Mouse (Mus musculus) MEL (cell line): ENCODE results near the gene Atp8a2. TPM values are rescaled to one million over a fixed set of nuclear protein-coding genes. Genes with fewer than 3 reads are reported as not detected.

Experiments used
- DNase-seq: peaks from one replicate; pipeline ENCODE4 v3.0.0; 2011; ENCODE audit warnings: low read depth, low spot score
- H3K27ac ChIP-seq: 2 replicates; pipeline ENCODE4 v1.5.1; 2012; ENCODE audit warnings: low read depth, mild to moderate bottlenecking, control low read depth, low read length, moderate library complexity; ENCODE audit not compliant: control insufficient read depth
- H3K27me3 ChIP-seq, 2 experiments: fragments of 150-350 bp in 1 of 2; sonication (generic) in 1 of 2; 2 replicates each; pipeline ENCODE4 v1.6.1; 2012; ENCODE audit warnings: low read length in 2 of 2, mild to moderate bottlenecking in 2 of 2, improper control_type of control experiment in 1 of 2, moderate library complexity in 1 of 2; ENCODE audit not compliant: insufficient read depth in 2 of 2, control insufficient read depth in 1 of 2
- H3K36me3 ChIP-seq, 2 experiments: 2 replicates each; pipeline ENCODE4 v1.6.1; 2012 to 2014; ENCODE audit warnings: low read length in 2 of 2, improper control_type of control experiment in 1 of 2, inconsistent platforms in 1 of 2, mild to moderate bottlenecking in 1 of 2; ENCODE audit not compliant: insufficient read depth in 2 of 2, control insufficient read depth in 1 of 2
- H3K4me1 ChIP-seq, 2 experiments: fragments of 150-350 bp in 1 of 2; sonication (generic) in 1 of 2; 2 replicates each; pipeline ENCODE4 v1.6.1; 2012; ENCODE audit warnings: low read length in 2 of 2, improper control_type of control experiment in 1 of 2, mild to moderate bottlenecking in 1 of 2; ENCODE audit not compliant: insufficient read depth in 2 of 2, control insufficient read depth in 1 of 2
- H3K4me3 ChIP-seq, 2 experiments: fragments of 150-350 bp in 1 of 2; sonication (generic) in 1 of 2; 2 replicates each; pipeline ENCODE4 v1.5.1; 2012; ENCODE audit warnings: low read depth in 2 of 2, low read length in 2 of 2, mild to moderate bottlenecking in 2 of 2, moderate library complexity in 2 of 2, control low read depth in 1 of 2, improper control_type of control experiment in 1 of 2; ENCODE audit not compliant: control insufficient read depth in 1 of 2, insufficient read depth in 1 of 2
- H3K79me2 ChIP-seq: 2 replicates; pipeline ENCODE4 v1.6.1; 2012; ENCODE audit warnings: mild to moderate bottlenecking, low read length, moderate library complexity; ENCODE audit not compliant: control insufficient read depth, poor library complexity, insufficient read depth
- H3K9ac ChIP-seq: 2 replicates; pipeline ENCODE4 v1.6.1; 2012; ENCODE audit warnings: low read depth, mild to moderate bottlenecking, control low read depth, low read length, moderate library complexity; ENCODE audit not compliant: control insufficient read depth, poor library complexity, severe bottlenecking
- H3K9me3 ChIP-seq: fragments of 150-350 bp; sonication (generic); replicated peaks from 2 replicates; pipeline ENCODE4 v1.6.1; 2012; ENCODE audit warnings: mild to moderate bottlenecking, low read length, improper control_type of control experiment, moderate library complexity; ENCODE audit not compliant: insufficient read depth
- BHLHE40 ChIP-seq: IDR thresholded peaks from 2 replicates; pipeline ENCODE4 v1.6.1; 2012; ENCODE audit warnings: low read depth, mild to moderate bottlenecking, inconsistent platforms, low read length, improper control_type of control experiment, borderline replicate concordance
- CHD2 ChIP-seq: IDR thresholded peaks from 2 replicates; pipeline ENCODE4 v1.6.1; 2011; ENCODE audit warnings: low read length, improper control_type of control experiment
- CTCF ChIP-seq, 3 experiments: IDR thresholded peaks in 2 of 3; conservative IDR thresholded peaks in 1 of 3; 2 replicates each; pipeline ENCODE4 v1.5.1; 2011 to 2012; ENCODE audit warnings: low read length in 3 of 3, low read depth in 2 of 3, mild to moderate bottlenecking in 2 of 3, improper control_type of control experiment in 1 of 3, inconsistent platforms in 1 of 3, mixed read lengths in 1 of 3, moderate library complexity in 1 of 3; ENCODE audit not compliant: control insufficient read depth in 1 of 3, insufficient read depth in 1 of 3, poor library complexity in 1 of 3, severe bottlenecking in 1 of 3
- EP300 ChIP-seq, 2 experiments: IDR thresholded peaks; 2 replicates each; pipeline ENCODE4 v1.6.1; 2011; ENCODE audit warnings: improper control_type of control experiment in 2 of 2, low read length in 2 of 2, low read depth in 1 of 2, mild to moderate bottlenecking in 1 of 2
- ETS1 ChIP-seq: IDR thresholded peaks from 2 replicates; pipeline ENCODE4 v1.6.1; 2012; ENCODE audit warnings: low read depth, mild to moderate bottlenecking, inconsistent platforms, low read length, improper control_type of control experiment, moderate library complexity
- GATA1 ChIP-seq: IDR thresholded peaks from 2 replicates; pipeline ENCODE4 v1.6.1; 2011; ENCODE audit warnings: low read depth, low read length, improper control_type of control experiment
- HCFC1 ChIP-seq: IDR thresholded peaks from 2 replicates; pipeline ENCODE4 v1.6.1; 2012; ENCODE audit warnings: low read depth, mild to moderate bottlenecking, inconsistent platforms, low read length, improper control_type of control experiment, moderate library complexity
- MYC ChIP-seq: IDR thresholded peaks from 2 replicates; pipeline ENCODE4 v1.6.1; 2011; ENCODE audit warnings: low read depth, mild to moderate bottlenecking, low read length, improper control_type of control experiment, moderate library complexity
- NELFE ChIP-seq: IDR thresholded peaks from 2 replicates; pipeline ENCODE4 v1.6.1; 2011; ENCODE audit warnings: low read depth, low read length, improper control_type of control experiment
- NRF1 ChIP-seq: IDR thresholded peaks from 2 replicates; pipeline ENCODE4 v1.6.1; 2014; ENCODE audit warnings: low read depth, mild to moderate bottlenecking, inconsistent platforms, low read length, improper control_type of control experiment, moderate library complexity; ENCODE audit not compliant: poor library complexity, insufficient read depth, severe bottlenecking
- POLR2AphosphoS2 ChIP-seq: IDR thresholded peaks from 2 replicates; pipeline ENCODE4 v1.6.1; 2011; ENCODE audit warnings: low read length, improper control_type of control experiment
- POLR2AphosphoS5 ChIP-seq: IDR thresholded peaks from 2 replicates; pipeline ENCODE4 v1.6.1; 2012; ENCODE audit warnings: low read depth, borderline replicate concordance, mild to moderate bottlenecking, inconsistent platforms, low read length, moderate library complexity, mixed read lengths
- TCF12 ChIP-seq: IDR thresholded peaks from 2 replicates; pipeline ENCODE4 v1.6.1; 2014; ENCODE audit warnings: low read depth, mild to moderate bottlenecking, inconsistent platforms, low read length, improper control_type of control experiment, moderate library complexity
- USF1 ChIP-seq: IDR thresholded peaks from 2 replicates; pipeline ENCODE4 v1.6.1; 2014; ENCODE audit warnings: low read depth, mild to moderate bottlenecking, inconsistent platforms, low read length, improper control_type of control experiment, moderate library complexity
- USF2 ChIP-seq, 2 experiments: IDR thresholded peaks; 2 replicates each; pipeline ENCODE4 v1.6.1; 2011 to 2012; ENCODE audit warnings: improper control_type of control experiment in 2 of 2, low read length in 2 of 2, borderline replicate concordance in 1 of 2, inconsistent platforms in 1 of 2, low read depth in 1 of 2, mild to moderate bottlenecking in 1 of 2; ENCODE audit not compliant: insufficient read depth in 1 of 2
- polyA plus RNA-seq, 2 experiments: library from polyadenylated mRNA; stranded (reverse) in 1 of 2; unstranded in 1 of 2; fragments of >175 nt in 1 of 2; fragments of >200 nt in 1 of 2; gene quantifications; 2 replicates each; pipeline versions ENCODE4 v1.2.1 to v1.2.4; 2012; ENCODE audit warnings: low replicate concordance in 2 of 2, low read depth in 1 of 2; ENCODE audit not compliant: insufficient read length in 2 of 2, insufficient read depth in 1 of 2, missing spikeins in 1 of 2
- total RNA-seq: library from RNA; depleted of rRNA; stranded (reverse); fragments of 300-350 nt; gene quantifications from 2 replicates; pipeline ENCODE4 v1.2.3, GENCODE M21; 2012; rRNA removed

The Atp8a2 gene
- total RNA-seq (0.16 and 0.39 TPM in 2 replicates), polyA plus RNA-seq (under 1 TPM in 1 of 2 experiments, not detected in 1; 0.29 TPM)

DNA sequence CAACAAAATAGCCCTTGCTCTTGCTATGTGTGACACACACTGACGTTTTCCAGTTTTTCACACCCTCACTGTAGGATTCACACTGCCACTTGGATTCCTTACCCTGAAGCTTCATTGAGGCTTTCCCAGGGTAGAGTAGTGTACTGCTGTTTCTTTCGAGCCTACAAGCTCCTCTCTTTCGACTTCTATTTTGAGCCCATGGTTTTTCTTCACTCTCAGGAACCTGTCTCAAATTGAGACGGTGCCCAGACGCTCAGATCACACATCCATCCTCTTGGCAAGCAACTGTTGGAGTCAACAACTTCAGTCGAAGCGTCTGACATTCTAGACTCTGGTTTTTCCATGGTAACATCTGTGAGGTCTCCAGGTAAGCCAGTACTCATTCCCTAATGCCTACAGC lies at the start of gene Atp8a2:
TSS of gene Atp8a2 (minus strand) at position 296 of the 400 bp plus-strand sequence.
- peaks cover 9 to 18% of the 10 kb centered on the region in 2 experiments for H3K4me1 ChIP-seq
- no peak for TF ChIP-seq NRF1
- H3K27me3 ChIP-seq, result no peaks in the 10 kb centered on the region
- DNase-seq, result no peak
- no peaks in the 10 kb centered on the region for H3K79me2 ChIP-seq
- no peak within 1 kb of the TSS for H3K27ac ChIP-seq
- H3K9ac ChIP-seq, result no peak within 1 kb of the TSS
- H3K4me3 ChIP-seq, result no peak within 1 kb of the TSS
- H3K36me3 ChIP-seq, result peaks cover 0 to 15% of the 10 kb centered on the region in 2 experiments; a peak in 2 of 4 replicates
- no peaks in the 10 kb centered on the region for H3K9me3 ChIP-seq

DNA sequence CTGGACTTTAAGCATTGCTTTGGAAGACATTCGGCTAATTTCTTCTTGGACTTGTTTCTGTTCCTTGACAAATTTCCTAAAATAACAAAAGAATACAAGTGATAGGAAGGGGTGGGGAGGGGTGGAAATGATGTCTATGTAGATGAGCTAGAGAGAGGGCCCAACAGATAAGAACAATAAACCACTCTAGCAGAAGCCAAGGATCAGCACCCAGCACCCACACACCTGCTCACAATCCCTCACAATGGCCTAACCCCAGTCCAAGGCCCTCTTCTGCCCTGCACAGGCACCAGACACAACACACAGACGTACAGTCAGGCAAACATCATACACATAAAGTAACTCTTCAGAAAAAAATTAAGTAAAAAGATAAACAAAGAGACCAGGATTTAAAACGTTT lies 41.6 kb upstream of the Atp8a2 start:
- no peak for TF ChIP-seq MYC
- TF ChIP-seq EP300 (IDR thresholded peaks at IDR 0.05; ENCODE audit: low read depth in 1 of 2, low read length in 2 of 2), result no peak
- TF ChIP-seq USF2 (IDR thresholded peaks at IDR 0.05; ENCODE audit: borderline replicate concordance in 1 of 2, insufficient read depth in 1 of 2, low read depth in 1 of 2, low read length in 2 of 2), result no peak
- TF ChIP-seq HCFC1, result no peak
- TF ChIP-seq GATA1, result no peak
- TF ChIP-seq POLR2AphosphoS5, result no peak
- no peak for TF ChIP-seq NELFE
- TF ChIP-seq POLR2AphosphoS2, result no peak
- TF ChIP-seq CTCF (IDR thresholded peaks at IDR 0.05 in 2 of 3, conservative IDR thresholded peaks at IDR 0.05 in 1 of 3; ENCODE audit: control insufficient read depth in 1 of 3, insufficient read depth in 1 of 3, low read depth in 2 of 3, low read length in 3 of 3, poor library complexity in 1 of 3, severe bottlenecking in 1 of 3), result no peak
- no peak for TF ChIP-seq BHLHE40
- TF ChIP-seq CHD2, result no peak
- TF ChIP-seq TCF12, result no peak
- no peak for TF ChIP-seq USF1
- no peak for TF ChIP-seq ETS1
- DNase-seq, result no peak
- no peaks in the 10 kb centered on the region; a peak in 1 of 4 replicates for H3K4me1 ChIP-seq
- no peak overlapping the region for H3K27ac ChIP-seq
- H3K36me3 ChIP-seq, result peaks cover 9 to 64% of the 10 kb centered on the region in 2 experiments
- no peaks in the 10 kb centered on the region for H3K27me3 ChIP-seq
- no peaks in the 10 kb centered on the region for H3K9me3 ChIP-seq
- H3K9ac ChIP-seq, result no peak overlapping the region
- H3K79me2 ChIP-seq, result no peaks in the 10 kb centered on the region; the same call in 1 of the 2 replicates
- H3K4me3 ChIP-seq, result no peak overlapping the region
